Mouse (Mus musculus) CD4-positive naive resting alpha-beta T cell, adult 57 days (primary cell): ENCODE data around the gene Heatr5a. TPM values are rescaled to one million over a fixed set of nuclear protein-coding genes. Genes with fewer than 3 reads are reported as not detected.

ENCODE experiments used
- total RNA-seq: library from RNA; stranded (reverse); gene quantifications from one replicate; pipeline ENCODE4 v1.2.4, GENCODE M21; 2023

Heatr5a gene
- 38.3 TPM for total RNA-seq

GRCm38 (mm10) chr12:51971070-51971664 is at the start of gene Heatr5a:
Heatr5a (minus strand) TSS chr12:51971321.

GRCm38 (mm10) chr12:52005877-52006632 is 34.9 kb upstream of the Heatr5a start, which contains the start of gene Dtd2:
Dtd2 (minus strand) TSS chr12:52006501.

GRCm38 (mm10) chr12:51829290-51830076 is 141.6 kb downstream of the Heatr5a start, which contains the start of gene Hectd1:
Hectd1 (minus strand) TSS chr12:51829536.

Other genes starting within 250 kb of the Heatr5a start
- 145 TPM for gene Hectd1, start 141.8 kb downstream of the Heatr5a start, total RNA-seq
- 4.7 TPM for gene Dtd2, start 35.2 kb upstream of the Heatr5a start, total RNA-seq
- gene Gpr33, start 56.7 kb upstream of the Heatr5a start, total RNA-seq = not detected
- 3.5 TPM for gene Nubpl, start 126.4 kb upstream of the Heatr5a start, total RNA-seq